Mouse (Mus musculus) testis, adult 2 months (tissue): ENCODE results near the gene Foxp1. TPM values are rescaled to one million over a fixed set of nuclear protein-coding genes. Genes with fewer than 3 reads are reported as not detected.

Experiments
- H3K27ac ChIP-seq: fragments of 200-500 bp; 2 replicates; pipeline ENCODE4 v1.5.1; 2012; ENCODE audit warnings: low read depth, low read length; ENCODE audit not compliant: control insufficient read depth, insufficient read depth
- H3K27me3 ChIP-seq: fragments of 200-500 bp; 2 replicates; pipeline ENCODE4 v1.6.1; 2012; ENCODE audit warnings: mild to moderate bottlenecking, low read length, moderate library complexity; ENCODE audit not compliant: control insufficient read depth, insufficient read depth
- H3K36me3 ChIP-seq: fragments of 200-500 bp; 2 replicates; pipeline ENCODE4 v1.6.1; 2012; ENCODE audit warnings: mild to moderate bottlenecking, low read length; ENCODE audit not compliant: control insufficient read depth, insufficient read depth
- H3K4me1 ChIP-seq: fragments of 200-500 bp; 2 replicates; pipeline ENCODE4 v1.6.1; 2012; ENCODE audit warnings: low read length; ENCODE audit not compliant: control insufficient read depth, insufficient read depth
- H3K4me3 ChIP-seq: fragments of 200-500 bp; 2 replicates; pipeline ENCODE4 v1.5.1; 2012; ENCODE audit warnings: low read depth, mild to moderate bottlenecking, low read length, moderate library complexity, mixed read lengths; ENCODE audit not compliant: control insufficient read depth
- CTCF ChIP-seq: fragments of 200-500 bp; IDR thresholded peaks from 2 replicates; pipeline ENCODE4 v1.5.1; 2012; ENCODE audit warnings: low read depth, mild to moderate bottlenecking, inconsistent platforms, low read length, moderate library complexity; ENCODE audit not compliant: control insufficient read depth, insufficient read depth, insufficient replicate concordance
- POLR2A ChIP-seq: fragments of 200-500 bp; IDR thresholded peaks from 2 replicates; pipeline ENCODE4 v1.6.1; 2012; ENCODE audit warnings: low read depth, mild to moderate bottlenecking, inconsistent platforms, low read length, moderate library complexity; ENCODE audit not compliant: control insufficient read depth
- polyA plus RNA-seq: library from polyadenylated mRNA; depleted of rRNA; stranded (reverse); fragments of >200 nt; gene quantifications from 2 replicates; pipeline ENCODE4 v1.2.3, GENCODE M21; 2012

Foxp1 gene
- polyA plus RNA-seq, 1 experiment: 34.8 TPM

DNA sequence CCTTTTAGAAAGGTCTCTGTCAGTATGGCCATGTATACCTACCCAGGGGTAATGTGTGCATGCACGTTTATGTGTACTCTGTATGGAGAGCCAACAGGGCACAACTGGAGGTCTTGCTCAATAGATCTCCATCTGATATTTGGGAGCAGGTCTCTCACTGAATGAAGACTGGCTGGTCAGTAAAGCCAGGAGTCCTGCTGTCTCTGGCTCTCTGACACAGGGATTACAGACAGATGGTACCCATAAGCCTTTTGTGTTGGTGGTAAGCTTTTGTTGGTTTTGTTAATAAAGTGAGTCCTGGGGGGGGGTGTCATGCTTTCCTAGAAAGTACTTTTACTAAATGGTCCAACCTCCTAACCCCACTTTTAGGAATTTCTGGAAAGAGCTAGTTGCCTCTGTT is 245.3 kb downstream of the Foxp1 start:
- Histone ChIP-seq H3K27ac (no peak overlapping the region), H3K36me3 (no peaks in the 10 kb centered on the region), H3K4me1 (no peaks in the 10 kb centered on the region), H3K27me3 (no peaks in the 10 kb centered on the region), H3K4me3 (no peak overlapping the region)
- TF ChIP-seq CTCF (no peak), POLR2A (no peak)

DNA sequence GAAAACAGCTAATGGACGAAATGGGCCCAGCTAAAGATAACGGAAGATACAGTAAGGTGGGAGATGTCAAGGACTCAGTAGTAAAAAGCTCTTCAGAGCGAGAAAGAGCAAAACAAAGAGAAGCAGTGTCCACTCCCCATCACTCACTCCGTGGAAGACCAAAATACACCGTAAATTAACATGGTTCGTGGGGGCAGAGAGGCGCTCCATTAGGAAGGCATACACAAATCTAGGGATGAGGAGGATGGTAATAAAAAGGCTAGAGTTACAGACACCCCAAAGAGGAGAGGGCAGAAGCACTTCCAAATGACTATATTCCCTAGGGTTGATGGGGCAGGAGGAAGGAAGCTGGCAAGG is 246.2 kb downstream of the Foxp1 start:
- H3K4me1 ChIP-seq: no peaks in the 10 kb centered on the region
- no peaks in the 10 kb centered on the region for H3K36me3 ChIP-seq
- no peak overlapping the region for H3K27ac ChIP-seq
- no peak for TF ChIP-seq CTCF
- no peak for TF ChIP-seq POLR2A
- no peak overlapping the region for H3K4me3 ChIP-seq
- H3K27me3 ChIP-seq: no peaks in the 10 kb centered on the region

DNA sequence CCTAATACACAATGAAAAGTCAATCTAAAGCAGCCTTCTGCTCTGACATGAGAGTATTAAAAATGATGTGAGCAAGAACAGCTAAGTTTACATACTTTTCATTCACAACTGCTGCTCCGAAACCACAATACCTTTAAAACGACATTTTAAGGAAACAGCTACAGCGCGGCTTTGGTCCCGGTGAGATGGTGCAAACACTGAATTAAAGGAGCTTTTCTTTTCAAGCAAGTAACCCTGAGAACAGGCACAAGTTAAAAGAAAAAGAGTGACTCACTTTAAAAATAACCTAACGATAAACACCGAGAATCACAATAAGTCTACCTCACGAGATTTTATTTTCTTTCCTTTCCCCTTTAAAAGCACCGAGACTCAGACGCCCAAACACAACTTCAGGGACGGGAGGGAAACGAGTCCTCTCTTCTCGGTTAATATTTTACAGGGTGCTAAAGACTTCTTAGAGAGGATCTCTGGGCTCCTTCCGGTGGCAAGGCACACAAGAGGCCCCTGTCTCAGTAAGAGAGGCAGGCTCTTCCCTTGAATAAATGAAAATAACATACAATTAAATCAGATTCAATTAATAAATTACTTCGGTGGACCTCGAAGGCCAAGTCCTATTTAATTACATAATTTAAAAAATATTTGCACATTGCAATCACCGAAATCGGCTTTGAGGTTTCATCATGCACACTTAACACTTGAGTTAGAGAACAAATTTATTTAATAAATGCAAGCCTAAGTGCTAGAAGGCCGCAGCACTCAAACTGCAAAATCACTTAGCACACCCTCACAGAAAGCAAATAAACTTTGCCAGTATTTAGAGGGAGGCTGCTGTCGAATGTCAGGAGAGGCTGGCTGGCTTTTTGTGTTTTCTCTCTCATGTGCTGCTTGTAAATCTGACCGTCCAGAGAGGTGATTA is 246.9 kb downstream of the Foxp1 start:
- Histone ChIP-seq H3K36me3 (no peaks in the 10 kb centered on the region), H3K4me1 (no peaks in the 10 kb centered on the region), H3K4me3 (no peak overlapping the region), H3K27ac (no peak overlapping the region), H3K27me3 (no peaks in the 10 kb centered on the region)
- TF ChIP-seq CTCF (no peak), POLR2A (no peak)

GRCm38 (mm10) chr6:99274667-99275066 is 247.9 kb downstream of the Foxp1 start:
- Histone ChIP-seq H3K4me1 (no peaks in the 10 kb centered on the region), H3K36me3 (no peaks in the 10 kb centered on the region), H3K27ac (no peak overlapping the region), H3K4me3 (no peak overlapping the region), H3K27me3 (no peaks in the 10 kb centered on the region)
- TF ChIP-seq CTCF (no peak), POLR2A (no peak)

- Histone ChIP-seq H3K4me1 (no peaks in the 10 kb centered on the region), H3K4me3 (no peak overlapping the region), H3K36me3 (no peaks in the 10 kb centered on the region), H3K27ac (no peak overlapping the region), H3K27me3 (no peaks in the 10 kb centered on the region)
- TF ChIP-seq CTCF (no peak), POLR2A (no peak)
Measured at GRCm38 (mm10) chr6:99274222-99274621, 248.3 kb downstream of the Foxp1 start.

DNA sequence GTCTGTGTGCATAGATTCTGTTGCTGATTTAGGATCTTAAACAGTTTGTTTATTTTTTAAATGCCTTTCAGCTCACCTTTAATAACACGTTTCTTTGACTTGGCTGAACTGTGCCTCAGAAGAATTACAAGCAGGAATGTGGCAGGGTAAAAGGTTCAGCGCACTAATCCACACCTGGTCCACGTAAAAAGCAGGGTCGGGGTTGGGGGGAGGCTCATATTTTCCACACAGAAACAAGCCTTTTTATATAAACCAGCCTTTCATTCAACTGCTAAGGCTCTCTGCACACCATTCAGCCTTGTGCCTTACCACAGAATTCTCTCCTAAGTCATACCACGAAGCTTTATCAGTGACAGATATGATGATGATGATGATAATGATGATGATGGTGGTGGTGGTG is 249.3 kb downstream of the Foxp1 start:
- Histone ChIP-seq H3K27me3 (no peaks in the 10 kb centered on the region), H3K4me1 (no peaks in the 10 kb centered on the region), H3K4me3 (no peak overlapping the region), H3K27ac (no peak overlapping the region), H3K36me3 (no peaks in the 10 kb centered on the region)
- TF ChIP-seq CTCF (no peak), POLR2A (no peak)

DNA sequence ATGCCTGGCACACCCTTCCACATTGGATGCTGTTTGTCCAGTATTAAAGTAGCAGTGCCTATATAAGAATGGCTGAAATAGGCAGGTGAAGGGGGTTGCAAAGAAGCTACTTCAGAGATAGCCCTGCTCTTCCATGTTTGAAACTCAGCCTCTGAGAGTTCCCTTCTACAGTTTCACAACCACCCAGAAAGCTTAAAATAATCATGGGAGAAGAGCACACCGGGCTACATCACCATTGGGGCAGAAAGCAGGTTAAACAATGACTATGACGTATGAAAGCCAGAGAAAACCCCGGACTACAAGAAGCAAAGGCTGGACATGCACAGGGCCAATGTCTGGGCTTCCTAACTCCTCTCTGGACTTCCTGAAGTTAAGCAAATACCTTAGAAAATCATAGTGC is 250.3 kb downstream of the Foxp1 start:
- H3K4me3 ChIP-seq: no peak overlapping the region
- H3K4me1 ChIP-seq: no peaks in the 10 kb centered on the region
- no peak overlapping the region for H3K27ac ChIP-seq
- TF ChIP-seq CTCF (no peak), POLR2A (no peak)
- H3K36me3 ChIP-seq: no peaks in the 10 kb centered on the region
- no peaks in the 10 kb centered on the region for H3K27me3 ChIP-seq
